Mouse (Mus musculus): ENCODE results near the gene Smarcal1.

GRCm38 (mm10) chr1:72602803-72603202 lies 19.8 kb downstream of the Smarcal1 start:
- TF ChIP-seq POLR2A (IDR thresholded peaks at IDR 0.05; ENCODE audit: insufficient read length, low read depth) (no peak), MYOG (IDR thresholded peaks at IDR 0.05; ENCODE audit: control insufficient read depth in 1 of 3, insufficient read depth in 1 of 3, insufficient read length in 2 of 3, low read depth in 2 of 3) (no peak), MYOD1 (IDR thresholded peaks at IDR 0.05; ENCODE audit: control insufficient read depth in 1 of 3, insufficient read length in 2 of 3, low read depth in 2 of 3) (no peak)
